Mouse (Mus musculus) splenic B cell, adult 2 months (primary cell): ENCODE results near the gene Wipf1.

ENCODE experiments used
- DNase-seq: peaks from one replicate; pipeline ENCODE4 v3.0.0-alpha.2; 2011; ENCODE audit warnings: low read depth, low spot score
- H3K27me3 ChIP-seq: 2 replicates; pipeline ENCODE4 v1.6.1; 2012; ENCODE audit warnings: mild to moderate bottlenecking, low read length, moderate library complexity, mixed read lengths; ENCODE audit not compliant: control insufficient read depth, poor library complexity, insufficient read depth, severe bottlenecking
- H3K36me3 ChIP-seq: 2 replicates; pipeline ENCODE4 v1.6.1; 2012; ENCODE audit warnings: mild to moderate bottlenecking, low read length, moderate library complexity, mixed read lengths; ENCODE audit not compliant: control insufficient read depth, poor library complexity, insufficient read depth, severe bottlenecking

The Wipf1 gene

GRCm38 (mm10) chr2:73529356-73530330 is at the start of gene Wipf1:
Wipf1 (minus strand) TSS chr2:73529734.
- no peaks in the 10 kb centered on the region for H3K27me3 ChIP-seq
- DNase-seq, result peak; percentile 17
- H3K36me3 ChIP-seq, result no peaks in the 10 kb centered on the region

GRCm38 (mm10) chr2:73579168-73579567 is 49.6 kb upstream of the Wipf1 start:
- no peaks in the 10 kb centered on the region; the same call in 1 of the 2 replicates for H3K27me3 ChIP-seq
- DNase-seq, result no peak

GRCm38 (mm10) chr2:73574418-73574817 is 44.9 kb upstream of the Wipf1 start:
- H3K36me3 ChIP-seq, result no peaks in the 10 kb centered on the region
- no peak for DNase-seq

More at GRCm38 (mm10) chr2:73579168-73579567, 49.6 kb upstream of the Wipf1 start:
- no peaks in the 10 kb centered on the region for H3K36me3 ChIP-seq

DNA sequence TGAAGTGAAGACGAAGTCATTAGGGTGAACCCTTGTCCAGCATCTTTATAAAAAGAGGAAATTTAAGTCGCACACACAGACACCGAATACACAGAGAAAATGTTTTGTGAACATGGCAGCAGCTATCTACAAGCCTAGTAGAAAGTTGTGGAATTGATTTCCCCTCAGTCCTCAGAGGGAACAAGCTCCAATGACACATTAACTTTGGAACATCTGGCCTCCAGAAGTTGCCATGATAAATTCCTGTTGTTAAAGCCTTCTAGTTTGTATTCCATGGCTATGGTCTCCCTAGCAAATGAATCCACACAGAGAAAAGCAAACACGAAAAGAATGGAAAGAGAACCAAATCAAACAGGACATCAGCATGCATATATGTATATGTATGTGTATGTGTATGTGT is 44.0 kb upstream of the Wipf1 start:
- Histone ChIP-seq H3K27me3 (no peaks in the 10 kb centered on the region; the same call in 1 of the 2 replicates), H3K36me3 (no peaks in the 10 kb centered on the region)
- no peak for DNase-seq

More at GRCm38 (mm10) chr2:73574418-73574817, 44.9 kb upstream of the Wipf1 start:
- no peaks in the 10 kb centered on the region; the same call in 1 of the 2 replicates for H3K27me3 ChIP-seq

GRCm38 (mm10) chr2:73572539-73573372 is 43.2 kb upstream of the Wipf1 start:
- no peaks in the 10 kb centered on the region; the same call in 1 of the 2 replicates for H3K27me3 ChIP-seq
- H3K36me3 ChIP-seq, result no peaks in the 10 kb centered on the region
- peak; percentile 60 for DNase-seq

DNA sequence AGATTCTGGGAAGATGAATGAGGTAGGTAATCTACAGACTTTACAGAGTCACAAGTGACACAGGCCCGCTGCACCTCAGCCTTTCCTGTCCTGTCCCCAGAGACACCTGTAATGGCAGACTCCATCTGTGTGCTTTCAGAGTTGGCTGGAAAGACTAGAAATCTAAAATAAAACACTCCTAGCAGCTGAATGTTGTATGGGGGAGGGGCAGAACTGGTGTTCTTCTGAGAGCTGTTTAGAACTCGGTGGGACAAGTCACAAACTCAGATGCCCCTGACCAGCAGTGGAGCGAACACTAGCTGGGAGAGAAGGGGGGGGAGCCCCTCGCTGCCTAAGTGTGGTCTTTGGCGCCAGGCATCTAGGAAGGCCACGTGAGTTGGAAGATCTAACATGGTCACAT is 42.4 kb upstream of the Wipf1 start:
- H3K36me3 ChIP-seq, result no peaks in the 10 kb centered on the region
- H3K27me3 ChIP-seq, result no peaks in the 10 kb centered on the region
- no peak for DNase-seq

GRCm38 (mm10) chr2:73571304-73571703 is 41.8 kb upstream of the Wipf1 start:
- DNase-seq, result no peak
- H3K36me3 ChIP-seq, result no peaks in the 10 kb centered on the region
- H3K27me3 ChIP-seq, result no peaks in the 10 kb centered on the region

DNA sequence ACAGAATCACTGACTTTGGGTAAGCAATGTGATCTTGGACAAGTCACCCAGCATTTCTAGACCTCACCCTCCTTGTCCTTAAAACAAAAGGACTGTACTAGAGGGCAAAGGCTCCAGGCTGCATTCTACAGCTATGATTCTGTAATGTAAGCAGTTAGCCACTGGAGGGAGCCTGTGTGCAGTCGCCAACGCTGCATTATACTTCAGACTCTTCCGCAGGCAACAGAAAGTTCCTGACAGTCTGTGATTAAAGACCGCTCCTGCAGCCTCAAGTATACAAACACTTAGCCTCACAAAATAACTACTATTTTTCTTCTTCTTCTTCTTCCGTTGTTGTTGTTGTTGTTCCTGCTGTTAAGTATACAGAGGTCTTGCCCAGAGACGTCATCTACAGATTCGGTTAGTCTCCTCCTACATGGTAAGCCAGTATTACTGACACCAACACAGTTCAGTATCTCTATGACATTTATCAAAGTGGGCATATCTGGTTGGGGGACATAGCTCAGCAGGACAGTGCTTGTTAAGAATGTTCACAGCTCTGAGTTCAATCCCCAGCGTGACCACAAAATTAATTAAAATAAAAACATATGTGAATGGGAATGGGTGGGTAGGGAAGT is 37.6 kb upstream of the Wipf1 start:
- no peaks in the 10 kb centered on the region for H3K36me3 ChIP-seq
- H3K27me3 ChIP-seq, result no peaks in the 10 kb centered on the region
- peak; percentile 77 for DNase-seq

DNA sequence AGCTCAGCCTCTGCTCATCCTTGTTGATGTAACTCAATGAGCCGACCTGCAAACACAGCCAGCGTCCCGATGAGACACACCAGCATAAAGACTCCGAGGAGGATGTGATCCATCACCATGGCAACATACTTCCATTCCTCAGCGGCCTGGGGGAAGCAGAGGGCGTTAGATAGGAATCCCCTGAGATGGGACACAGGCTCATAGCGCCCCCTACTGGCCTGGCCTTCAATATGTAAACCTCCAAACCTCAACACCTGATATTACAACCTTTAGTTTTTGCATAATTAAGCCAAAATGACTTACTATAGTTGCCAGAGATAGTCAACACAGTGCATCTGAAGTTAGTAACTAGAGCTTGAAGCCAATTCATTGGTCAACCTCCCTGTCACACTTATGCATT is 36.6 kb upstream of the Wipf1 start:
- no peaks in the 10 kb centered on the region for H3K27me3 ChIP-seq
- DNase-seq, result peak; percentile 68
- no peaks in the 10 kb centered on the region for H3K36me3 ChIP-seq

DNA sequence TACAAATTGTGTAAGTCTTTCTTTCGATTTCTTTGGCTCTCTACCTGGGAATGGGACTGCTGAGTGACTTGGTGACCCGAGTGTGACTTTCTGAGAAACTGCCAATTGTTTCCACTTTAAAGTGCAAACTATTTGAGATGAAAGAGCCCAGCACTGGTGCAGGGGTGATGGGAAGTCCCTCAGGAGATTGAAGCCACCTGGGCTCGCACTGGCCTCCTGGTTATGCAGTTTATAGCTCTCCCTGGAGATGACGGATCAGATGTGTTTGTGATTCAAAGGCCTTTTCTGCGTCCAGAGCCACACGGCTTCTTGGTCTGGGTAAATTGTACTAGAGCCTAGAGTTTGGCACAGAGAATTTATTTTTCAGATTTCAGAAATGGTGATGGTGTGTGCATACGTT is 34.2 kb upstream of the Wipf1 start:
- DNase-seq, result no peak
- no peaks in the 10 kb centered on the region for H3K27me3 ChIP-seq
- H3K36me3 ChIP-seq, result no peaks in the 10 kb centered on the region

GRCm38 (mm10) chr2:73562656-73563055 is 33.1 kb upstream of the Wipf1 start:
- no peak for DNase-seq
- no peaks in the 10 kb centered on the region for H3K27me3 ChIP-seq
- H3K36me3 ChIP-seq, result no peaks in the 10 kb centered on the region

DNA sequence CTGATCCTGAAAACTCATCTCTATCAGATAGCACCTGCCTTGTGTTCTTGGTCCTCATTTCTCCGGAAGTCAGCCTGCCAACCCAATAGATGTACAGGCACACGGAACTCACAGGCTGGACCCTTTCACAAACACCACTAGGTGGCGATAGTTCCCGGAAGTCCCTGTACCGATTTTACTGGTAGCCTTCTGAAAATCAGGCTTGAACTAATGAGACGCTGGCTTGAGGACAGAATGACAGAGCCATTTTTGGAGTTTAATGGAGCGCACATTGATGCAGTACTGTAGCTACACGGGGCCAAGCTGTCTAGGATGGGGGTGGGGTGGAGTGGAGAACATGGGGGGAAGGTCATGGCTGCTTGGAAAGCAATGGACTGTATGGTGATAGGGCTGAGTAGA is 32.1 kb upstream of the Wipf1 start:
- no peaks in the 10 kb centered on the region for H3K27me3 ChIP-seq
- peak; percentile 79 for DNase-seq
- H3K36me3 ChIP-seq, result no peaks in the 10 kb centered on the region

GRCm38 (mm10) chr2:73560899-73561664 is 31.5 kb upstream of the Wipf1 start:
- no peak for DNase-seq
- no peaks in the 10 kb centered on the region for H3K27me3 ChIP-seq
- no peaks in the 10 kb centered on the region for H3K36me3 ChIP-seq

DNA sequence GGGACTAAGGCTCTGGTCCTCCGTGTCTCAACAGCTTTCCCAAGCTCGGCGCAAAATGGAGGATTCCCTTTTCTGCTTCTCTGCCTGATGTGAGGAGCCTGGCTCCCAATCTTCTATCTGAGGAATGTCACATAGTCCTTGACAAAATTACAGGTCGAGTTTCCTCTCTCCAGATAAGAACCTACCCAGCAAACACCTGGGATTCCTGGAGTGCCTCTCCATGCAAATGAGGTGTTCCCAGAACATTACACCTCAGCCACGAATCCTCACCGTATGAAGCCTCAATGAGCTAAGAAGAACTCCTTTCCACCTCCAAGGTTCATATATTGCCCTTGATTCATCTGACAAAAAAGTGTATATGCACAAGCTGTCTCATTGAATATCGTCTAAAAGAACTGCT is 30.9 kb upstream of the Wipf1 start:
- Histone ChIP-seq H3K27me3 (no peaks in the 10 kb centered on the region), H3K36me3 (no peaks in the 10 kb centered on the region)
- DNase-seq, result no peak
